Mouse (Mus musculus) urinary bladder, postnatal 25 days (tissue): Measurements from ENCODE around the gene Cnep1r1.

ENCODE experiments used
- DNase-seq: peaks from one replicate; pipeline ENCODE4 v3.0.0; 2022; ENCODE audit warnings: low spot score

Cnep1r1 gene

DNA sequence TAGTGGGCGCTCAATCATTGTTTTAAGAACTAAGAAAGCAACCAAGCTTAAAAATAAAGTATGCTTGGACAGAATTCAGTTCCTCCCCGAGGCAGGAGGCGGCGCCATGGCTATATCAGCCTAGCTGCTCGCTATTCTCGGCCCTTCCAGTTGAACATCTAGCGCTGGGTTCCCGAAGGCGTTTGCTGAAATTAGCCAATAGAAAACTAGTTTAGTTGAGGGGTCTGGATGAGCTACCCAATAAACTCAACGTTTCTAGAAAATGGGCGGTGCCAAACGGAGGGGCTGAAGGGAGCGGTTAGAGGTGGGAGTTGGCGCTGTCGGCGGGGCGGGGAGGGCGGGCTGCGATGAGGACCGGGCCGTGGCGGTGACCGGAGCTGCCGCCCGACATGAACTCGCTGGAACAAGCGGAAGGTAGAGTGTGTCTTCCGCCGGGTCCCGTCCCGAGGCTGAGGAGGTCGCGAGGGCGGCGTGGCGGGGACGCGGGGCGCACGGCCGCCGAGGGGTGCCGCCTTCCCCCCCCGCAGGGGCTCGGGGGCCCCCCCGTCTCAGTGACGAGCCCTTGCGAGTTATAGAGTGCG lies at the start of gene Cnep1r1:
TSS of gene Cnep1r1 (plus strand) at position 314 of the 581 bp plus-strand sequence.
- DNase-seq = peak; percentile 80

DNA sequence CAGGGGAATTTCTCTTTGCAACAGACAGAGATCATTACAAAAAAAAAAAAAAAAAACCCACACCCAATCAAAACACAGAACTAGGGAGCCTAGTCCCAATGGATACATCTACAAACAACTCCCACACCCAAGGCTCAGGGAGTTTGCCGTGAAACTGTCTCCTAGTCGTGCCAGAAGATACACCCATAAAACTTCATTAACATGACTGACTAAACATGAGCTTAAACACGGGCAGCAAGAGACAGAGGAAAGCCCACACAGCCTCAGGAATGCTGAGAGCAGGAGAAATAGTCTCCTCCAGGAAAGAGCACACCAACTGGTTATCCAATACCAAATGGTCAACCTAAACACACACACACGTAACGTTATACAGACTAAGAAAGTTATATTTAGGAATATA lies 36.4 kb upstream of the Cnep1r1 start:
- DNase-seq = no peak

DNA sequence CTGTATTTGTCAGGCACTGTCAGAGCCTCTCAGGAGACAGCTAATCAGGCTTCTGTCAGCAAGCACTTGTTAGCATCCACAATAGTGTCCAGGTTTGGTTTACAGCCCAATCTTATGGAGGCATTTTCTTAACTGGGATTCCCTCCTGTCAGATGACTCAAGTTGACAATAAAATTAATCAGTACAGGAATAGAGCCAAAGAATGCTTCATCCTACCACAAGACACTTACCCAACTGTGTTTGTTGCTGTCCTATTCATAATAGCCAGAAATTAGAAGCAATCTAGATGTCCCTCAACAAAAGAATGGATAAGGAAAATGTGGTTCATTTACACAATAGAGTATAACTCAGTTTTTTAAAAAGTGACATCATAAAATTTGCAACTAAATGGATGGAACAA lies 30.6 kb upstream of the Cnep1r1 start:
- DNase-seq = no peak

DNA sequence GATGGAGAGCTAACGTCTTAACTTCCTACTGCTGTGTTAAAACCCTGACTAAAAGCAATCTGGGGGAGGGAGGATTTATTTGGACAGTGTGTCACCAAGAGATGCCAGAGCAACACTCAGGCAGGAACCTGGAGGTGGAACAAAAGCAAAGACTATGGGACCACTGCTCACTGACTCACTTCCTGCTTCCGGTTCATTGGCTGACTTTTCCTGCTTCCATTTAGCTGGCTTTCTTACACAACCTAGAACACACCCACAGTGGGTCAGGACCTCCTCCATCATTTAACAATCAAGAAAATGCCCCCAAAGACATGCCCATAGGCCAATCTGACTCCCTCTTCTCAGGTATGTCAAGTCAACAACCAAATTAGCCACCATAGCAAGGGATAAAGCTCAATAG lies 26.9 kb upstream of the Cnep1r1 start:
- DNase-seq = no peak

DNA sequence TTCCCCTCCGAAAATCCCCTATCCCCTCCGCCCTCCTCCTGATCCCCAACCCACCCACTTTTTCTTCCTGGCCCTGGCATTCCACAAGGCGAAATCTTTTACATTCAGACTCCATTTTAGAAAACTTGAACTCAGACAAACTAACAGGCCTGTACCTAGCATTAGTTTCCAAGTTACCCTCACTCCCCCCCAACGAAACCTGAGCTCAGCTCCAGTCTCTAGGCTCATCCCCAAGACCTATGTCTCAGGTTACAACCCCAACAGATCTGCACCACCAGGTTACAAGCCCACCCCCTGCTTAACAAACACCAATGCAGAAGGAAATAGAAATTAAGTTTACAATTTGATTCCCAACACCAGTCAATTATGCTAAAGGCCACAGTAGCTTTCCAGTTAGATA lies 25.2 kb upstream of the Cnep1r1 start:
- no peak for DNase-seq

DNA sequence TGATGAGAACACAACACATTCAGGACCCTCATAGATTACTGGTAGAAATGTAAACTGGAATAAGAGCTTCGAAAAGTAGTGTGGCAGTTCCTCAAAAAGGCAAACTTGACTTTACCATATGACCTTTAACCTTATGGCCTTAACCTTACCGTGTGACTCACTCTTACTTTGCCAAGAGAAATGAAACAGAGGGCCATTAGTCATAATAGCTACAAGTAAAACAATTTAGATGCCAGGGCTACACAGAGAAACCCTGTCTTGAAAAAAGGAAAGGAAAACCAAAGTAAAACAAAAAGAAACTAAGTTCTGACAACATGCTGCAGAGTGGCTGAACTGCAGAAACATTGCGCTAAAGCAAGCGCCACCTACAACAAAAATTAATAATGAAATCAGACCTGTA lies 19.7 kb upstream of the Cnep1r1 start:
- no peak for DNase-seq

DNA sequence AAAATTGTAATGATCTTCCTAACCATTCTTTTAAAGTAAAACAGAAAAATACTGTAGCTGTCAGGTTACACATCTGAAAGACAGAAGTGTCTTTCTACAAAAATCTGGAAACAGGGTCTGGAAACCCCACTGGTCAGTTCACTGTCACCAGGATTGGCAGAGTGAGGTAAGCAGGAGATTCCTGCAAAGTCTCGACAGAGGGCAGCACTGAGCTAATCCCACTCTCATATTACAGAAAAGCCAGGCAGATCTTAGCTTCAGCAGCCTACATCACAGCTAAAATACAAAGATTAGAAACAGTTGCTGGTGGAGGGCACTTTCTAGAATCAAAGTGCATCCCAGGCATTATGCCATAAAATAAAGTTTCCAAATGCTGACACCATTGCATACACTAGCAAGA lies 19.0 kb upstream of the Cnep1r1 start:
- DNase-seq = peak; percentile 19

DNA sequence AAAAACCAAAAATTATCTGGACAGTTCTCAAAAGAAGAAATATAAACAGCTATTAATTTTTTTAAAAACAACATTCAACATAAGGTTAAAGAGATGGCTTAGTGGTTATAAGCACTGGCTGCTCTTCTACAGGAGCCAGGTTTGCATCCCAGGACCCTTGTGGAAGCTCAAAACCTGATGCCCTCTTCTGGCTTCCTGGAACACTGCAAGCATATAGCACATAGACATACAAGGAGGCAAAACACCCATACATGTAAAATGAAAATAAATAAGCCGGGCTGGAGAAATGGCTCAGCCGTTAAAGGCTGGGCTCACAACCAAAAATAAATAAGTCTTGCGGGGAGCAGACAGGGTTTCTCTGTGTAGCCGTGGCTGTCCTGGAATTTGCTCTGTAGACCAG lies 9.3 kb upstream of the Cnep1r1 start:
- DNase-seq = no peak

DNA sequence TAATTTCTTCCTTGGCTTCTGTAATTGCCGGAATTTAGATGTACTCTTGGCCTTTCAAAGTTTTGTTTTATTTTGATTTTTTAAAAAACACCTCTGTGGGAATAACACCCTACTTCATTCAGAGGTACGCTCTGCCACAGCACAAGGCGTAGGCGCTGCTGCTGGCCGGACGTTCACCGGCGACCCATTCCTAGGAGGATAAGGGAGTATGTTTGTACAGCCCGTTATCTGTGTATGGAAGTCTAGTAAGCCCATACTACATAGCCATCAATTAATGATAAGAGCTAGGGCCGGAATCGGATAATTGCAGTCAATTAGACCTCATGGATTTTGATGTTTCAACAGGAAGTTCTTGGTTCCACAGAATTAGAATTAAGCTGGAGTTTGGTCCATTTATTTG lies 507 bp downstream of the Cnep1r1 start:
- no peak for DNase-seq

DNA sequence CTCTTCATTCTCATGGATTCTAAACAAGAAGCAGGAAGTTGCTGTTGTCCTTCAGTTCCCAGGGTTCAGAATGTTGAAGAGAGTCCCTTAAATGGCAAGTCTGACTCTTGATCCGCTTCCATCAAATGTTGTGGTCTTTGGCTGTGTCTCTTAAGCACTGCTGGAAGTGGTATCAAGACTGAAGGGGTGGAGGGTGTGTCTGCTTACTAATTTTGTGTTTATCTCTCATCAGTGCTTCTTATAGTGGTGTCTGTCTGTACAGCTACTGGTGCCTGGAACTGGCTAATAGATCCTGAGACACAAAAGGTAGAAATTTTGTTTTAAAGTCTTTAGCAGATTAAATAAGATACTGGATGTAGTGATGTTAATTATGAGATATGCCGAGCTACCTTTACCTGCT lies 6.3 kb downstream of the Cnep1r1 start:
- no peak for DNase-seq

DNA sequence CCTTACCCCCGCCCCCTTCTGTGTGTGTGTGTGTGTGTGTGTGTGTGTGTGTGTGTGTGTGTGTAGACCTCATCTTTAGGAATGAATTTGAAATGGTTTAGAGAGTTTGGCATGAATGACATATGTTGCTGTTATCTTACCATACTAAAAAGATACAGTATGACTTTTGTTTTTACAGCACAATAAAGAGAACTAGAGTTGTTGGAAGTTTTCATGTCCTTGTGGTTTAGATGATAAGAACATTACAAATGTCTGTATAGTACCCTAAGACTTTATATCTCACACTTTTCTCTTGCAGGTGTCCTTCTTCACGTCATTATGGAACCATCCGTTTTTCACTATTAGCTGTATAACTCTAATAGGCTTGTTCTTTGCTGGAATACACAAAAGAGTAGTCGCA lies 10.8 kb downstream of the Cnep1r1 start:
- no peak for DNase-seq

DNA sequence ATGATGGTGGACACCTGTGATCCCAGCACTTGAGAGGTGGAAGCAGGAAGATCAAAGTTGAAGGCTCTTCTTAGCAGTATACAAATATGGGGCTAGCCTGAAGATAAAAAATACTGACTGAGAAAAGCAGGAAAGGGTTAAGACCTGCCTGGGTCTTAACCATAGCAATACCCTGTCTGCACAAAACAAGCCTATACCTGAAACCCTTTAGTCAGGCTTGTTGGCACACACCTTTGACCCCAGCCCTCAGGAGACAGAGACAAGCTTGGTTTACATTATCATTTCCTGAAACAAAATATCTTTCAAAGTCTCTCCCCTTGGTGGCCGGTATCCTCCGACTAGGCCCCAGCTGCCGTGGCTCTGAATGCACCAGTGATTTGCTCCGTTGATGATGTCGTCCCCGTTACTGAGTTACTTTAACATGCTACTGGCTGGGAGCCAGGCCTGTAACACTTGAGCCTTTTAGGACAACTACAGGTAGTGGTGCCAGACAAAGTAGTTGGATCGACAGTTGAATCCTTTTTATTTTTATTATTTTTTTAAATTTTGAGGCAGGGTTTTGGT lies 12.3 kb downstream of the Cnep1r1 start:
- DNase-seq = no peak

DNA sequence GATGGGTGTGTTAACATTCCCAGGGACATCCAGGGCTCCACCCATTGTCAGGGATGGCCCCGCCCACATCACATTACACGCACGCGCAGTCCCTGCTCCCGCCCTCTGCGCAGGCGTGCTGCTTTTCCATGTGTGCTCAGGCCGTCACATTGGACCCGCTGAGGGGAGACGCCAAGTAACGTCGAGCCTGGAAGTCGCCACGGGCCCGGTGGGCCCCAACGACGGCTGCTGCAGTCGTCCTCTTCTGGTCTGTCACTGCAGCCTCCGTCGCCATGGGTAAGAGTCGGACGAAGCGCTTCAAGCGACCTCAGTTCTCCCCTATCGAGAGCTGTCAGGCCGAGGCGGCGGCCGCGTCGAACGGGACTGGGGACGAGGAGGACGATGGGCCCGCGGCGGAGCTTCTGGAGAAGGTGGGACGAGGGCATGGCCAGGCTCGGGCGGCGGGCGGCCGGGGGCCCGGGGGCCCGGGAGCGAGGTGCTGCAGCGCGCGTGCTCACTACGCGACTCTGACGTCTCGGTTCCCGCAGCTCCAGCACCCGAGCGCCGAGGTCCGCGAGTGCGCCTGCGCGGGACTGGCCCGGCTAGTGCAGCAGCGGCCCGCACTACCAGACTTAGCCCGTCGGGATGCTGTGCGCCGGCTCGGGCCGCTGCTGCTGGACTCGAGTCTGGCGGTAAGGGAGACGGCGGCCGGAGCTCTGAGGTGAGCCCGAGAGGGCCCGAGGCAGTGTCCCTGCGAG lies 19.3 kb downstream of the Cnep1r1 start, which contains the start of gene Heatr3:
TSS of gene Heatr3 (plus strand) at position 108 of the 737 bp plus-strand sequence.
- DNase-seq = peak; percentile 98

DNA sequence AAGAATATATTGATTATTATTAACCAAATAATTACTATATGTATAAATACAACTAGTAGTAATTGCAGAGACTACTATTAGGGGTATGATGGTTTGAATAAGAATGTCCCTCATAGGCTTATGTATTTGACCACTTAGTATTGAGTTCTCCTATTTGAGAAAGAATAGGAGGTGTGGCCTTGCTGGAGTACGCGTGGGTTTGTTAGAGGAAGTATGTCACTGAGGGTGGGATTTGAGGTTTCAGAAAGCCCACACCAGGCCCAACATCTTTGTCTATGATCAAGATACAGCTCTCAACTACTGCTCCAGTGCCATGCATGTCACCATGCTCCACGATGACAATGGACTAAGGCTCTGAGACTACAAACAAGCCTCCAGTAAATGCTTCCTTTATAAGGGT lies 20.7 kb downstream of the Cnep1r1 start:
- no peak for DNase-seq

DNA sequence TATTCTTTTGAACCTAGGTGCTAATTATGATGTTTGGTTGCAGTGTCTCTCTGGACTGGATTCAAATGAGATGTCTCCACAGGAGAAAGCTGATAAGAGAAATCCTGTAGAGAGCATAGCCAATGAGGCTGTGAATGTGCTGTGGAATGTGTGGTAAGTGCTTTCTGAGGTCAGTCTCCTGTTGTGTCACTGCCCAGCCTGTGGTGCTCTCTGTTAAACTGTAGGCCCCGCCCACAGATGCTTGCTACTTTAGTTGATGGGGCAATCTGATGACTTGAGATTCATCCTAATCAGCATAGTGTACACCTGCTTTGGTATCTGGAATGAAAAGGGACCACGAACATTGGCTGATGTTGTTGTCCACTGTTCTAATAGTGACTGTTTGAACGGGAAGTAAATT lies 23.1 kb downstream of the Cnep1r1 start:
- no peak for DNase-seq

DNA sequence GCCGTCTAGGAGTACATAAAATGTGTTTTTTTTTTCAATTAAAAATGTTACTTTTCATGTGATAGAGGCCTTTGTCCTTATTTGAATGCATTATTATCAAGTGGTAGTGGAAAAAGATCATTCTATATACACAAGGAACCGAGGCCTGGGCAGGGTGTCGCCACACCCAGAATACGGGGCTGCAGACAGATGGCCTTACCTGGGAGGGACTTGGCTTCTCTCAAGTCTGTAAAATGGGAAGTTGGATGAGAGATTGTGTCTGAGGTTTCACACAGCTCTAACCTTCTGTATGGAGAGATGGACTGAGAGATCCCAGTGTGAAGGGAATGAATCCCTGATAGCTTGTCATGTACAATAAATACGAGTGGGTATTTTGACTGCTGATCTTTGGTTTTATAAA lies 25.5 kb downstream of the Cnep1r1 start:
- DNase-seq = no peak

DNA sequence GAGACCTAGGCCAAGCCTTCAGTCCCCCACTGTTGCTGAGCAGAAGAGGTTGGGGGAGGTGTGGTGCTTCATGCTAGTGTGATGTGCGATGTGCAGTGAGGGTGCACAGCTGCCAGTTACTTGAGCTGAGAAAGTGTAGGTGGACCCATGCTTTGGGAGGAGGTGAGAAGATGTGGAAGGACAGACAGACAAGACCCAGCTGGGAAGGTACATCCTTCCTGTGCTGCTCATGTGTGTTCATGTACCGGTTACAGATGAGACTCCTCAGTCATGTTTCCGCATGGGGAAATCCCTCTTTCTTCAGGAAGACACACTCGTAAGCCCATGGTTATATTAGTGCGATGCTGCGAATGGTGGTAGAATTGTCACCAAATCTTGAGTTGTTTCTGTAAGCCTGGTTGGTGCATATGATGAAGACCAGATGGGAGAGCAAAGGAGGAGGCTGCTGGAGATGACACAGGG lies 32.4 kb downstream of the Cnep1r1 start:
- DNase-seq = no peak

DNA sequence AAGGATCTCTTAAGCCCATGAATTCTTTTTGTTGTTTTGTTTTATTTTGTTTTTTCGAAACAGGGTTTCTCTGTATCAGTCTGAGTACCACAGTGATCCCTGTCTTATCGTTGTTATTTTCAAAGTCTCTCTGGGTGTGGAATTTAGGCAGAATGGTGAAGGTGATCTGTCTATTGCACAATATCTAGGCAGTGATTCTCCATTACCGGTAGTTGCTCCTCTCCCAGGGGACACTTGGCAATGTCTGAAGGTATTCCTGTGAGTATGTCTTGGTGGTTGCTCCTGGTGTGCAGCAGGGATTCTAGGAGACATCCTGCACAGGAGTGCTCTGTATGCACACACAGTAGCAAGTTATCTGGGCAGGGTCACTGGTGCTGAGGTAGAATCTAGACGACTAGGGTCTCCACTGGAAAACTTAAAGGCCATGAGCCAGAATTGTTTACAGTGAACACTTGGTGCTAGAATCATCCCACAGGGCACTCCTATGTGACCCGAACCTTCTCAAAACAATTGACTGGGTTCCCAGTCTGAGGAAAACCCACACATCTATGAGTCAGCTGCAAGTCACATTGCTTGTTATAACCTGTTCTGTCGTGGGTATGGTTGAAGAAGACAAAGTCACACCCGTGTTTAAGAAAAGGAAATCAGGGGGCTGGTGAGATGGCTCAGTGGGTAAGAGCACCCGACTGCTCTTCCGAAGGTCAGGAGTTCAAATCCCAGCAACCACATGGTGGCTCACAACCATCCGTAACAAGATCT lies 41.8 kb downstream of the Cnep1r1 start:
- DNase-seq = no peak

DNA sequence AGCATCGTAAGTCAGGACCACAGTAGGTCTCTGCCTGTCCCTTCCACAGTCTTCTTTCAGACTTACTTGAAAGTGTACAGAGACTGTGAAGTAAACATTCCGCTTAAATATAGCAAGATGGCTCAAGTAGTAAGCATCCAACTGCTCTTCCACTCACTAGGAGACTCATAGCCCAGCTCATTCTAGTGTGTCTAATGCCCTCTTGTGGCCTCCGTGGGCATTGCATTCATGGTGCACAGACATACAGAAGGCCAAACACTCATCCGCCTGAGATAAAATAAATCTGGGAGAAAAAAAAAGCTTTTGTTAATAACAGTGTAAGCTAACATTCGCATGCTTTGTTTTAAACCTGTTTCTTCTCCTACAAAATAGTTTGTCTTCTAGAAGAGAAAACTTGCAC lies 42.9 kb downstream of the Cnep1r1 start:
- DNase-seq = peak; percentile 56

DNA sequence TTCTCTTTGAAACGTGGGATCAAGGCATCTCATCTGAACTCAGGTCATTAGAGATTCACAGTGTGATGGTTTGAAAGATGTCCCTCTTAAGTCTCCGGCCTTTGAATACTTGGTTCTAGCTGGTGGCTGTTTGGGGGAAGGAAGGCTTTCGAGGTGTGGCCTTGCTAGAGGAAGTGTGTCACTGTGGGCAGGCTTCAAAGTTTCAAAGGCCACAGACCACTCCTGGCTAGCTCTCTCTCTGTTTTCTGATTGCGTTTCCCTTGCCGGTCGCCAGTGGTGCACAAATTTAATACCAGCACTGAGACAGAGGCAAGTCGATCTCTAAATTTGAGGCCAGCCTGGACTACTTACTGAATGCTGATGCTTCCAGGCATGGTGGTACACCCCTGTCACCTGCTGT lies 56.7 kb downstream of the Cnep1r1 start:
- DNase-seq = no peak

DNA sequence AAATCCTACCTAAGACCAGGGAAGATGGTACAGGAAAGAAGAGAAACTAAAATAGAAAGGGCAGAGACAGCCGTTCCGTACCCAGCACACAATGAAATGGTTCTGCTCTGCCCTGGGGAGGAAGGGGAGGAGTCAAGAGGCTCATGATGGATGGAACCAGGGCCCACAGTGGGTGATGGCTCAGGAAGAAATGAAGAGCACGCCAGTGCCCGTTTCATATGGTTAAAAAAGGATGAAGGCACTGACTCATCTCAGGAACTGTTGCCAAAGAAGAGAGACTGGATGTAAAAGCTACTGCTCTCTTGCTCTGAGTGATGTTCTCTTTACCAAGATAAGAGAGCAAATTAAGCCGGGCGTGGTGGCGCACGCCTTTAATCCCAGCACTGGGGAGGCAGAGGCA lies 58.7 kb downstream of the Cnep1r1 start:
- DNase-seq = no peak

DNA sequence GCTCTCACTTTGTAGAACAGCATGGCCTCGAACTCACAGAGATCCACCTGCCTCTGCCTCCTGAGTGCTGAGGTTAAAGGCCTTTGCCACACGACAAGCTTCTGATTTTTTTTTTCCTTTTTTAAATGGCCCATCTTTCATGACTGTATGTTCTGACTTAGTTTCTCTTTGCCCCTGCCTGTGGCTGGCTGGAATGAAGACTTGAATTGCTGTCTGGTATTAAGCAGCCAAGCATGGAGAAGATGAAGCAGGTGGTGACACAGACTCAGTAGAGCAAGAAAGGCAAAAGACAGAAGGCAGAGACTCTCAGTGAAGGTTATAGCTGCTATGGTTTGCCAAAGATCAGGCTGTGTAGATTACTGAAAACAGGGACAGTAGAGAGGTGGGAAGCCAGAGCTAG lies 64.6 kb downstream of the Cnep1r1 start:
- no peak for DNase-seq
